Mouse (Mus musculus) heart, embryonic 14.5 days (tissue): ENCODE results near the gene Xrn2. TPM values are rescaled to one million over a fixed set of nuclear protein-coding genes. Genes with fewer than 3 reads are reported as not detected.
A peak's percentile ranks its signal among the peaks of the same experiment; 100 is the strongest.
"Not testable (repeated sequence)": the region's sequence is repeated elsewhere in the genome, so short reads cannot be mapped to it uniquely, and the experiment has no call there.

Source experiments
- ATAC-seq: fragments of 200-750 bp; cut with Nextera tagmentation; 2 replicates; pipeline ENCODE4 v1.8.0; 2017; ENCODE audit warnings: low read depth, moderate TSS enrichment; ENCODE audit not compliant: insufficient number of reproducible peaks, insufficient read depth, low FRiP score
- H3K27ac ChIP-seq, 2 experiments: fragments of 200-500 bp in 1 of 2; fragments of 300-500 bp in 1 of 2; sonication (generic) in 1 of 2; replicated peaks in 1 of 2; 2 replicates each; pipeline ENCODE4 v1.5.1; 2012 to 2014; ENCODE audit warnings: low read depth in 2 of 2, low read length in 2 of 2, control low read depth in 1 of 2, mild to moderate bottlenecking in 1 of 2, mixed read lengths in 1 of 2; ENCODE audit not compliant: control insufficient read depth in 1 of 2, insufficient read depth in 1 of 2
- H3K27me3 ChIP-seq: fragments of 300-500 bp; sonication (generic); 2 replicates; pipeline ENCODE4 v1.6.1; 2014; ENCODE audit warnings: mild to moderate bottlenecking, low read length, control low read depth; ENCODE audit not compliant: control insufficient read depth, insufficient read depth
- H3K36me3 ChIP-seq: fragments of 300-500 bp; sonication (generic); 2 replicates; pipeline ENCODE4 v1.6.1; 2014; ENCODE audit warnings: mild to moderate bottlenecking, control low read depth, low read length, mixed read lengths; ENCODE audit not compliant: control insufficient read depth, insufficient read depth
- H3K4me1 ChIP-seq, 2 experiments: fragments of 200-500 bp in 1 of 2; fragments of 300-500 bp in 1 of 2; sonication (generic) in 1 of 2; 2 replicates each; pipeline ENCODE4 v1.6.1; 2012 to 2014; ENCODE audit warnings: low read length in 2 of 2, control low read depth in 1 of 2, mixed read lengths in 1 of 2; ENCODE audit not compliant: control insufficient read depth in 2 of 2, insufficient read depth in 2 of 2
- H3K4me2 ChIP-seq: fragments of 300-500 bp; sonication (generic); 2 replicates; pipeline ENCODE4 v1.6.1; 2014; ENCODE audit warnings: mild to moderate bottlenecking, low read length
- H3K4me3 ChIP-seq, 2 experiments: fragments of 200-500 bp in 1 of 2; fragments of 300-500 bp in 1 of 2; sonication (generic) in 1 of 2; 2 replicates each; pipeline ENCODE4 v1.5.1; 2012 to 2014; ENCODE audit warnings: low read length in 2 of 2, mild to moderate bottlenecking in 2 of 2, control low read depth in 1 of 2, low read depth in 1 of 2, moderate library complexity in 1 of 2; ENCODE audit not compliant: control insufficient read depth in 1 of 2, insufficient read depth in 1 of 2
- H3K9ac ChIP-seq: fragments of 300-500 bp; sonication (generic); 2 replicates; pipeline ENCODE4 v1.6.1; 2014; ENCODE audit warnings: mild to moderate bottlenecking, low read length
- H3K9me3 ChIP-seq: fragments of 300-500 bp; sonication (generic); 2 replicates; pipeline ENCODE4 v1.6.1; 2016; ENCODE audit warnings: low read length, control low read depth; ENCODE audit not compliant: control insufficient read depth
- WGBS: fragments of 180-500 bp; shearing (Covaris S2); extraction: QIAGEN DNeasy Blood & Tissue Kit; methylation state at CpG from one replicate; pipeline ENCODE4 v1.1.7; 2014; 5-methylcytosine and 5-hydroxymethylcytosine counted together
- polyA plus RNA-seq: library from polyadenylated mRNA; unstranded; fragments of >200 nt; fragmentation: Nextera tagmentation; extraction: Ambion mirVana; gene quantifications from 2 replicates; pipeline ENCODE4 v1.2.1, GENCODE M21; 2014

Gene Xrn2
- polyA plus RNA-seq, 1 experiment from 2014 or later: 59.8 TPM

DNA sequence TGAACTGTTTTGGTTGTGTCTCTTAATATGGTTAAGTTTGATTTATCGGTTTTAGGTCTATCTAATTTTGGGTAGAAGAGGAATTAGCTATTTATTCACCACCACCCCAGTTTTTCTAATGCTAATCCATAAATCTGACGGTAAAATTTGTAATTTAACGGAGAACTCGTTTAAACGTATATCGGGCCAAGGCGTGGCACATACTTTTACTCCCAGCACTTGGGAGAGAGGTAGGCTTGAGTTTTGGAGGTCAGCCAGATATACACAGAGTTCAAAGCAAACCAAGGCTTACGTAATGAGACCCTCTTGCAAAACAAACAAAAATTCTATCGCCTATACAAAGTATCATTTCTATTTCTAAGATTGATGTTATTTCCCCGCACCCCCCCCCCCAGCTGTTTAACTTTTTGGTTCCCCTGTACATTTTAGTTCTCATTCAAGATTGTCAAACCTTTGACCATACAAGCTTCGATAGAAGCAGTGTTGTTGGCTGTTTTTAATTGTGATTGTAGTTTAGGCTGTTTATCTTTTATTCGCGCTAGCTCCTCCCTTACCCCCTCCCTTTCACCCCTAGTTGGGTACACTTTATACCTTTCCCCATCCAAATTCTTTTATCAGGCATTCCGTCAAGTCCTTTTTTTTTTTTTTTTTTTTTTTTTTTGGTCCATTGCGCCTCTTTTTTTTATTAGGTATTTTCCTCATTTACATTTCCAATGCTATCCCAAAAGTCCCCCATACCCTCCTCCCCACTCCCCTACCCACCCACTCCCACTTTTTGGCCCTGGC is 1.5 kb downstream of the Xrn2 start:
- Histone ChIP-seq H3K4me2 (peak overlapping the region; percentile 78), H3K27ac (peak overlapping the region; percentile 98 to 99; a peak in 3 of 4 replicates), H3K9ac (peak overlapping the region; percentile 88), H3K4me1 (peaks cover 2 to 21% of the 10 kb centered on the region in 2 experiments; a peak in 3 of 4 replicates), H3K36me3 (no peaks in the 10 kb centered on the region), H3K27me3 (no peaks in the 10 kb centered on the region), H3K4me3 (peak overlapping the region; percentile 94 to 95; a peak in 3 of 4 replicates), H3K9me3 (no peaks in the 10 kb centered on the region)
- ATAC-seq: no peak
- WGBS: 26% methylated on average over 15 of the region's 15 CpGs

DNA sequence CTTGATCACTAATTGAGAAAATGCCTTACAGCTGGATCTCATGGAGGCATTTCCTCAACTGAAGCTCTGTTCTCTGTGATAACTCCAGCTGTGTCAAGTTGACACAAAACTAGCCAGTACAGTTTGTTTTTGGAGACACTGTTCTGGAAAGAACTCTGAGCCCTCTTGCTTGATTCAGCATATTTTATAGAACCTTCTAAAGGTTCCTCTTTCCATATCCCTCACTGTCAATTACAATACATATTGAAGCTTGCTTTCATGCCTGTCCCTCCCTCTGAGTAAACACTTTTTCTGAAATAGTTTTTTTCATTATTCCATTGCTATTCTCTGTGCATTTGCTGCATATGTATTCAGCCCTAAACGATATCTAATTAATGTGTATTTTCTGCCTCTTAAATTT is 9.2 kb downstream of the Xrn2 start:
- H3K9ac ChIP-seq, H3K9me3 ChIP-seq, H3K27ac ChIP-seq, H3K4me3 ChIP-seq, ATAC-seq, H3K4me2 ChIP-seq, H3K4me1 ChIP-seq, H3K27me3 ChIP-seq: not testable (repeated sequence)
- peaks cover 20% of the 10 kb centered on the region for H3K36me3 ChIP-seq
- 98% methylated on average over 1 of the region's 1 CpGs for WGBS

DNA sequence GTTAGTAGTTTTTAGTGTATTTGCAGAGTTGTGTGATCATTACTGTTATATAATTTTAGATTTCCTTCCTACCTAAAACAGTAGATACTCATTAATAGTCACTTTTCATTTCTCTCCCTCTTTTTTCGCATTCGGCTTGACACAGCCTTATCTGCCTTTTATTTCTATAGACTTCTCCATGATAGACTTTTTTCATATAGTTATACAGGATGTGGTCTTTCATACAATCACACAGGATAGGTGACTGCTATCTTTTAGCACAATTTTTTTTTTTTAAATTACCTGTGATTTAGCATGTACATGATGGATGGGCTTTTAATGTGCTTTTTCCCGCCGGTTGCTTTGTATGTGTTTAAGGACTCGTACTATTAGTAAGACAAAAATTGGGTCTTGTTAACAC is 10.3 kb downstream of the Xrn2 start:
- peaks cover 29% of the 10 kb centered on the region for H3K36me3 ChIP-seq
- no peak for ATAC-seq
- no peak overlapping the region for H3K9ac ChIP-seq
- no peak overlapping the region for H3K4me2 ChIP-seq
- H3K27me3 ChIP-seq: no peaks in the 10 kb centered on the region
- no peaks in the 10 kb centered on the region for H3K9me3 ChIP-seq
- WGBS: 94% methylated on average over 5 of the region's 5 CpGs
- H3K4me1 ChIP-seq: no peaks in the 10 kb centered on the region
- no peak overlapping the region for H3K27ac ChIP-seq
- H3K4me3 ChIP-seq: no peak overlapping the region

DNA sequence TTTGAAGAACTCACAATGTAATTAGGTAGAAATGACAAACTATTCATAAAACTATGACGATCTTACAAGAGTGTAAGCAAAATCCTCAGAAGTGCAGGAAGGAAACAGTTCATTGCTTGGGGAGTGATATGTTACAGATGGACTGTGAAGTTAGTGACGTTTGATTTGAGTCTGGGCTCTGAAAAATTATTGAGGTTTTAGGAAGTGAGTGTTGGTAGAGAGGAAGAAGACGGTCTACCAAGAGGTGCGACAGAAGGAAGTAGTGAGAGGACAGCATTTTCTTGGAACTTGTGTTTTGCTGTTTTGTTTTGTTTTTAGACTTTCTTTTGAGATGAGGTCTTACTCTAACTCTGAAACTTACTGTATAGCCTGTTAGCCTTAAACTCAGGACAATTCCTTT is 10.8 kb downstream of the Xrn2 start:
- Histone ChIP-seq H3K4me1 (no peaks in the 10 kb centered on the region), H3K4me3 (no peak overlapping the region), H3K4me2 (no peak overlapping the region), H3K36me3 (peaks cover 34% of the 10 kb centered on the region), H3K9me3 (no peaks in the 10 kb centered on the region), H3K27ac (no peak overlapping the region), H3K27me3 (no peaks in the 10 kb centered on the region), H3K9ac (no peak overlapping the region)
- ATAC-seq: no peak
- 84% methylated on average over 4 of the region's 4 CpGs for WGBS

GRCm38 (mm10) chr2:147033065-147033464 is 20.3 kb downstream of the Xrn2 start:
- WGBS: 70% methylated on average over 2 of the region's 2 CpGs
- no peaks in the 10 kb centered on the region for H3K9me3 ChIP-seq
- no peak for ATAC-seq

GRCm38 (mm10) chr2:147035864-147036263 is 23.1 kb downstream of the Xrn2 start:
- Histone ChIP-seq H3K4me1 (no peaks in the 10 kb centered on the region), H3K4me3 (no peak overlapping the region), H3K9me3 (no peaks in the 10 kb centered on the region), H3K27me3 (no peaks in the 10 kb centered on the region), H3K9ac (no peak overlapping the region), H3K27ac (no peak overlapping the region), H3K4me2 (no peak overlapping the region), H3K36me3 (peaks cover 74% of the 10 kb centered on the region)
- no peak for ATAC-seq
- 95% methylated on average over 2 of the region's 2 CpGs for WGBS

More at GRCm38 (mm10) chr2:147033065-147033464, 20.3 kb downstream of the Xrn2 start:
- no peak overlapping the region for H3K4me3 ChIP-seq
- no peaks in the 10 kb centered on the region for H3K4me1 ChIP-seq
- H3K36me3 ChIP-seq: peaks cover 80% of the 10 kb centered on the region
- no peaks in the 10 kb centered on the region for H3K27me3 ChIP-seq
- H3K4me2 ChIP-seq: no peak overlapping the region
- no peak overlapping the region for H3K9ac ChIP-seq
- no peak overlapping the region for H3K27ac ChIP-seq

- no peak overlapping the region for H3K9ac ChIP-seq
- no peaks in the 10 kb centered on the region for H3K27me3 ChIP-seq
- ATAC-seq: no peak
- no peak overlapping the region for H3K27ac ChIP-seq
- H3K4me1 ChIP-seq: no peaks in the 10 kb centered on the region
- H3K4me3 ChIP-seq: no peak overlapping the region
- no peaks in the 10 kb centered on the region for H3K9me3 ChIP-seq
- WGBS: 90% methylated on average over 3 of the region's 3 CpGs
- no peak overlapping the region for H3K4me2 ChIP-seq
- peaks cover 80% of the 10 kb centered on the region for H3K36me3 ChIP-seq
Observed at GRCm38 (mm10) chr2:147047051-147047450, 34.3 kb downstream of the Xrn2 start.
